Mouse (Mus musculus): ENCODE results near the gene G6pc3.
"Not testable (repeated sequence)": the region's sequence is repeated elsewhere in the genome, so short reads cannot be mapped to it uniquely, and the experiment has no call there.

Gene G6pc3

DNA sequence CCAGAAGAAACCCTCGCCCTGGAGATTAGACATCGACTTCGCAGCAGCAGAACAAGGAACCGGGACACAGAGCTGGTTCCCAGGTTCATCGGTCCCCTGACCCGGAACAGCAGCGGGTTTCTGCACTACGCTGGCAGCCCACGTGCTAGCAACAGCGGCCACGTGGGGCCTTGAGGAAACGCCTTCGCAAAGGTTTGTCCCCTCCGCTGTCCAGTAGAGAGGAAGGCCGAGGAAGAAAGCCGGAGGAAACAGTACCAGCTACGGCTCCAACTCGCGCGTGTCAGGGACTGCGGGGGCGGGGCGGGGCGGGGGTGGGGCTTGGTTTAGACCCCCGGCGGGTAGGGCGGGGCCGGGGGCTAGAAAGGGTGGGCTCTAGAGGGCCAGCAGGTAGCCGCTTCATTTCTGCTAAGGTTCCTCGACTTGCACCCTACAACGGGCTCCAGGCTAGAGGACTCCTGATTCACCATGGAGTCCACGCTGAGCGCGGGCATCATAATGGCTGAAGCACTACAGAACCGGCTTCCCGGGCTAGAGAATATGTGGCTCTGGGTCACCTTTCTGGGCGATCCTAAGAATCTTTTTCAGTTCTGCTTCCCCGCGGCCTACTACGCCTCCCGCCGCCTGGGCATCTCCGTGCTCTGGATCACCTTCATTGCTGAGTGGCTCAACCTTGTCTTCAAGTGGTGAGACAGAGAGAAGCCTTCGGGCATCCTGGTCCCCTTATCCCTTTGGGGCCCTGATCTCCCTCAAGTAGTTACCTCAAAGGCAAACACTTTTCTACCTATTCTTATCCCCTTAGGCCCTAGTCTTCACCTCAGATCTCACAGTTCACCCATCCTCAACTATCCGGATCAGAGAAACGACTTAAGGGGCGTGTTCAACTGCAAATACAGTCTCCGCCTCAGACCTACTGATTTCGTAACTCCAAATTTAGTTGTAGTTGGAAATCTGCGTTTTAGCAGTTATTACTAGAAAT lies at the start of gene G6pc3:
TSS of gene G6pc3 (plus strand) at position 160 of the 976 bp plus-strand sequence.
- in situ Hi-C loops (cut with MseI, MboI) = no loop called here

DNA sequence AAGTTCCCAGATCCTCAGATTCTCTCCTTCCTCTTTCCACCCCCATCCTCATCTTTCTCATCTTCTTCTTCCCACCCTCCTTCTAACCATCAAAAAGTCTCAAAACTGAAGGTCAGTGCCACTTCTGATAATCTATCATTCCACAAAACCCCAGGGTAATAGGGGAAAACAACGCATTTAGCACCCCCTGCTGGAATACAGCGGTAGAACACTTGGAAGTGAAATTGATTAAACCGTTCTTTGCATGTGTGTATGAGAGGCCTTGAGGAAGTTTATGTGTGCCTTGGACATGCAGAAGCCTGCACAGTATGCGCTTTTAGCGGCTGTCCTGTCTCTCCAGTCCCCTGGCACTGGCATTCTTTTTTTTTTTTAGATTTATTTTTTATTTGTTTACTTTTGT lies 48.9 kb upstream of the G6pc3 start:
- in situ Hi-C loops (cut with MseI, MboI) = no loop called here

DNA sequence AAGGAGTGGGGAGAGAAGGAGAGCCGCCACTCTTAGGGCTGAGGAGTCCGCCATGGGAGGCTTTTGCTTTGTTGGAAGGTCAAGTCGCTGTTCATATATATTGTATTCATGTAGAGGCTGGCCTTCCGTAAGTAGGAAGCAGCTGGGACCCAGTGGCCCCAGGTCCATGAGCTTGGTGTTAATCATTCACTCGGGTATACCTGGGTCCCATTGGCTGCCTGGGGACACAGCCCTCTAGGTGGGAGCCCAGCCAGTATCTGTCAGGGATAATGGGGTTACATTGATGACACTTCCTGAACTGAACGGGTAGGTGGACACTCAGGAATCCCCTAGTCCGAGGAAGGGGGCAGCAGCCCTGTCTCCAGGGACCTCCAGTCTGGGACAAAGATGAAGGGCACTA lies 47.1 kb upstream of the G6pc3 start:
- in situ Hi-C loops (cut with MseI, MboI) = no loop called here

- in situ Hi-C loops (cut with MseI, MboI) = no loop called here
Measured at GRCm38 (mm10) chr11:102144957-102145470, 44.4 kb upstream of the G6pc3 start.

GRCm38 (mm10) chr11:102145471-102146001 lies 43.9 kb upstream of the G6pc3 start, which contains the start of gene Nags:
Nags (plus strand) TSS chr11:102145513.
- in situ Hi-C loops (cut with MseI, MboI) = no loop called here

- in situ Hi-C loops (cut with MseI, MboI) = no loop called here
Measured at GRCm38 (mm10) chr11:102146005-102146404, 43.4 kb upstream of the G6pc3 start.

GRCm38 (mm10) chr11:102146531-102146930 lies 42.9 kb upstream of the G6pc3 start:
- in situ Hi-C loops (cut with MseI, MboI) = no loop called here

GRCm38 (mm10) chr11:102147213-102147989 lies 42.0 kb upstream of the G6pc3 start:
- in situ Hi-C loops (cut with MseI, MboI) = no loop called here

- in situ Hi-C loops (cut with MseI, MboI) = no loop called here
Measured at GRCm38 (mm10) chr11:102156039-102156785, 33.2 kb upstream of the G6pc3 start, which contains the start of gene Tmem101. Tmem101 (minus strand) TSS chr11:102156404.

DNA sequence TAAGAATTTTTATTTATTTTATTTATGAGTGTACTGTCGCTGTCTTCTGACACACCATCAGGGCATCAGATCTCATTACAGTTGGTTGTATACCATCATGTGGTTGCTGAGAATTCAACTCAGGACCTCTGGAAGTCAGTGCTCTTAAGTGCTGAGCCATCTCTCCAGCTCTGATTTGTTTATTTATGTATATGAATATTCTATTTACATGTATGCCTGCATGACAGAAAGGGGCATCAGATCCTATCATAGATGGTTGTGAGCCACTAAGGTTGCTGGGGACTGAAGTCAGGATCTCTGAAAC lies 32.7 kb upstream of the G6pc3 start:
- in situ Hi-C loops (cut with MseI, MboI) = no loop called here

- in situ Hi-C loops (cut with MseI, MboI) = not testable (repeated sequence)
Measured at GRCm38 (mm10) chr11:102158024-102158423, 31.4 kb upstream of the G6pc3 start.

DNA sequence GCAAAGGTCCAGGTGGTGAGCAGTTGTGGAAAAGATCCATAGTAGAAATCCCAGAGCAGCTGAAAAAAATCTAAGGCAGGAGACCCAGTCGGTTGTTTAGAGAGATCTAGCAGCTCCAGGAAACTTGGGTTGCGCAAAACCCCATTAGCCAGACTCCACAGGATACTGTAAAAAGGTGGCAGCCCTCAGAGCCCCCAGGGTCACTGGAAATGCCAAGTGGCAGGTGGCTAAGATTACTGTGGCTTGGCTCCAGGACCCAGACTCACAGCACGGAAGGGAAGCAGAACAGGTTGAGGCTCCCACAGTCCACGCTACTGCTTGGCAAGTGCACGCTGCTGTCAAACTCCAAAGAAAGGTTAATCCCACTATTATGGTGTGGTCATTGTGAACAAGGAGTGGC lies 29.6 kb upstream of the G6pc3 start:
- in situ Hi-C loops (cut with MseI, MboI) = no loop called here

DNA sequence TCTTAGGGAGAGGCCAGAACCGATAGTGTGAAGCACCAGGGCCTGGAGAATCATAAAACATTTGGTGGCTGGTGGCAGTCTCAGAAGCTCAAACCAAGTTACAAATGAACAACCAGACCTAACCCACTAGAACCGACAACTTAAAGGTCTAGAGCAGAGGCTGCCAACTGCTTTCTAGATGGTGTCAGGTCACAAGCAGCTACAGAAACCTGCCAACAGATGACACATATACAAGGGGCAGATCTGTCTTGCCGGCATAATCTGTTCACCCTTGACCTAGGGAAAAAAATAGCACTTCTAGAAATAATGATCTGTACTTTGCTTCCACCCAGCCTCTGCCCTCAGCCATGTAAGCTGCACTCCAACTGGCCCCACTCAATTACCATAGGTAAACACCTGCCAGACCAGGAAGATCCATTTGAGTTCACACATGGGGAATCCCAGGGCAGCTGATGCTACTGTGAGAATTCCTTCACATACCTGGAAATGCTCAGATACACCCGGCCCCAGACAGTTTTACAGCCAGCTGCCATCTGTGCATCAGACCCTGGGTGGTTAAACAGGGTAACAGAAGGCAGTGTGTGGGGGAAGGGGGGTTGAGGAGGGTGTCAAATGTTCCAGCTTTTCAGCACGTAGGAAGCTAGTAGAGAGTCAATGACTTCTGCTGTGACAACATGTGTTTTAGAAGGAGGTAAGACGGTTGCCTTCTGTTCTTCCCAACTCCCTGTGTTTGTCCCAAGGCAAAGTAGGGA lies 23.3 kb upstream of the G6pc3 start:
- in situ Hi-C loops (cut with MseI, MboI) = no loop called here

DNA sequence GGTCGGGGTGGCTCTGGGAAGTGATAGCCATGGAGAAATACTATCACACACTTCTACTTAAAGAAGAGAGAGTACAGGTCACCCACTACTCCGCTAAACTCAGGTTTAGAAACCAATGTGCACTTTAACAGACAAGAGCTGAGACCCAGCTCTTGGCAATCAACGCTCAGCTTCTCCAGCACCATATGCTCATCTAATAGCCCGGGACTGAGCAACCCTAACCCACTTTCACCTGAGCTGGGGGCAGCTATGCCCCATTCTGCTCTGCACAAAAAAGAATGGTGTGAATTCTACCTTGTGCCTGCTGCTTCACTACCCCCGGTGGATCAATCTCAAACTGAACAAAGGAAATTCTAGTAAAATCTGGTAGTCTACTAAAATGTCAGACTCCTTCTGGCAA lies 21.9 kb upstream of the G6pc3 start:
- in situ Hi-C loops (cut with MseI, MboI) = no loop called here

DNA sequence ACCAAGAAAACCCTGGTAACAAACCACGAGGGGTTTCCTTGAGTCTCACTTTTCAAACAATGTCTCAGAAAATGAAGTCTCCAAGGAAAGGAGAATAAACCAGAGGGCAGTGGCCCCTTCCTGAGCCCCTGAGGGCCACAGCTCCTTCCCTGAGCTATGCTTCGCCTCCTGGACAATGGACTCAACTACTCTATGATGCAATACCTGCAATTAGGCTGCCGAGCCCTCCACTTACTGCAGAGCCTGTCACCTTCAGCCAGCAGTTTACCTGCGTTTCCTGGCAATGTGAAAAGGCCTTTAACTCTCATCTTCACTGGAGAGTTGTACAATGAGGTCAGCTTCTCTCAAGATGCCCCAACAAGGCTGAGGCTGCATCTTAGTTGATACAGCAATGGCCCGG lies 20.7 kb upstream of the G6pc3 start:
- in situ Hi-C loops (cut with MseI, MboI) = no loop called here

GRCm38 (mm10) chr11:102179836-102180235 lies 9.6 kb upstream of the G6pc3 start:
- in situ Hi-C loops (cut with MseI, MboI) = no loop called here

- in situ Hi-C loops (cut with MseI, MboI) = no loop called here
Measured at GRCm38 (mm10) chr11:102184253-102184645, 5.2 kb upstream of the G6pc3 start.

GRCm38 (mm10) chr11:102184646-102185495 lies 4.5 kb upstream of the G6pc3 start, which contains the start of gene Lsm12:
Lsm12 (minus strand) TSS chr11:102185296.
- in situ Hi-C loops (cut with MseI, MboI) = no loop called here

- in situ Hi-C loops (cut with MseI, MboI) = no loop called here
Measured at GRCm38 (mm10) chr11:102185677-102186076, 3.7 kb upstream of the G6pc3 start.

DNA sequence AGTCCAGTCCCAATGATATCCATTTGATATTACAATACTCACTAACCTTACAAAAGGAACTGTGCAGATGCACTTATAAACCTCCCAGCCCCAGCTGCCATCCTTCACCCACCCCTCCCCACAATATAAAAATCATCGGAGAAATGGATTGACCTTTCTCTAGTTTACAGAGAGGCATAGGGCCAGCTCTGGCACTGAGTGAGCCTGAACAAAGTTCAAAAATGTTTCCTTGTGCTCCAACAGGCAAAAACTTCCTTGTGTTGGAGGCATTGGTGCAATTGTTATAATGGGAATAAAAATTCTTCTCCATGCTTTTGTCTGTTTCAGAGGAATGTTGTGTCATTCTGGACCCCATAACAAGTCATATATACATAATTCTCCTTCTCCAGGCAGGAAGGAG lies 3.2 kb upstream of the G6pc3 start:
- in situ Hi-C loops (cut with MseI, MboI) = no loop called here

Measured in mouse trophoblast stem cell (cell line).